Mouse (Mus musculus) heart, embryonic 13.5 days (tissue): ENCODE results near the gene Nudt1. TPM values are rescaled to one million over a fixed set of nuclear protein-coding genes. Genes with fewer than 3 reads are reported as not detected.

Experiments used
- ATAC-seq: fragments of 200-750 bp; cut with Nextera tagmentation; 2 replicates; pipeline ENCODE4 v1.8.0; 2017; ENCODE audit warnings: moderate TSS enrichment; ENCODE audit not compliant: insufficient number of reproducible peaks, low FRiP score, low TSS enrichment; ENCODE audit errors: extremely low read depth
- H3K27ac ChIP-seq: fragments of 300-500 bp; sonication (generic); replicated peaks from 2 replicates; pipeline ENCODE4 v1.5.1; 2015; ENCODE audit warnings: moderate library complexity, mild to moderate bottlenecking, inconsistent platforms
- H3K27me3 ChIP-seq: fragments of 300-500 bp; sonication (generic); replicated peaks from 2 replicates; pipeline ENCODE4 v1.6.1; 2015; ENCODE audit warnings: mild to moderate bottlenecking, inconsistent platforms
- H3K36me3 ChIP-seq: fragments of 300-500 bp; sonication (generic); 2 replicates; pipeline ENCODE4 v1.6.1; 2015; ENCODE audit warnings: mild to moderate bottlenecking, inconsistent platforms
- H3K4me1 ChIP-seq: fragments of 300-500 bp; sonication (generic); 2 replicates; pipeline ENCODE4 v1.6.1; 2015; ENCODE audit warnings: inconsistent platforms
- H3K4me2 ChIP-seq: fragments of 300-500 bp; sonication (generic); 2 replicates; pipeline ENCODE4 v1.6.1; 2015; ENCODE audit warnings: inconsistent platforms, mild to moderate bottlenecking, moderate library complexity
- H3K4me3 ChIP-seq: fragments of 300-500 bp; sonication (generic); 2 replicates; pipeline ENCODE4 v1.5.1; 2015; ENCODE audit warnings: moderate library complexity, mild to moderate bottlenecking, inconsistent platforms
- H3K9ac ChIP-seq: fragments of 300-500 bp; sonication (generic); 2 replicates; pipeline ENCODE4 v1.6.1; 2015; ENCODE audit warnings: inconsistent platforms, mild to moderate bottlenecking, moderate library complexity
- H3K9me3 ChIP-seq: fragments of 300-500 bp; sonication (generic); 2 replicates; pipeline ENCODE4 v1.6.1; 2016; ENCODE audit warnings: inconsistent platforms
- WGBS: fragments of 180-500 bp; shearing (Covaris S2); methylation state at CpG from one replicate; pipeline ENCODE4 v1.1.7; 2015; ENCODE audit warnings: mixed read lengths; 5-methylcytosine and 5-hydroxymethylcytosine counted together
- polyA plus RNA-seq: library from polyadenylated mRNA; unstranded; fragments of >200 nt; fragmentation: Nextera tagmentation; extraction: Ambion mirVana; gene quantifications from 2 replicates; pipeline ENCODE4 v1.2.1, GENCODE M21; 2015

The Nudt1 gene
- polyA plus RNA-seq, 1 experiment from 2014 or later = 28.2 TPM

- H3K27ac ChIP-seq = peak overlapping the region; percentile 58
- peak overlapping the region; percentile 37; the same call in 1 of the 2 replicates for H3K9ac ChIP-seq
- no peak overlapping the region for H3K4me3 ChIP-seq
- H3K4me2 ChIP-seq = peak overlapping the region; percentile 22
- peaks cover 38% of the 10 kb centered on the region for H3K4me1 ChIP-seq
- H3K36me3 ChIP-seq = peaks cover 84% of the 10 kb centered on the region
- no peaks in the 10 kb centered on the region for H3K9me3 ChIP-seq
- 57% methylated on average over 14 of the region's 14 CpGs for WGBS
- ATAC-seq = no peak
- H3K27me3 ChIP-seq = no peaks in the 10 kb centered on the region
Measured at GRCm38 (mm10) chr5:140307602-140308001, 13.9 kb upstream of the Nudt1 start.

GRCm38 (mm10) chr5:140316716-140317115 lies 4.7 kb upstream of the Nudt1 start:
- Histone ChIP-seq H3K9ac (0 out of 2 replicates have a peak overlapping the region, but pooled peaks have one; percentile 28), H3K9me3 (no peaks in the 10 kb centered on the region), H3K27me3 (no peaks in the 10 kb centered on the region), H3K27ac (no peak overlapping the region), H3K4me2 (no peak overlapping the region), H3K4me3 (no peak overlapping the region), H3K4me1 (peaks cover 29% of the 10 kb centered on the region), H3K36me3 (peaks cover 36% of the 10 kb centered on the region)
- ATAC-seq = no peak
- WGBS = 71% methylated on average over 3 of the region's 3 CpGs

- 2% methylated on average over 17 of the region's 17 CpGs for WGBS
- peaks cover 33% of the 10 kb centered on the region for H3K4me1 ChIP-seq
- H3K36me3 ChIP-seq = peaks cover 10% of the 10 kb centered on the region; the same call in 1 of the 2 replicates
Measured at GRCm38 (mm10) chr5:140321756-140322575, 510 bp downstream of the Nudt1 start.

GRCm38 (mm10) chr5:140324058-140324457 lies 2.6 kb downstream of the Nudt1 start:
- Histone ChIP-seq H3K4me2 (no peak overlapping the region), H3K9me3 (no peaks in the 10 kb centered on the region), H3K36me3 (peaks cover 29% of the 10 kb centered on the region), H3K27ac (no peak overlapping the region), H3K9ac (no peak overlapping the region), H3K4me3 (no peak overlapping the region), H3K27me3 (no peaks in the 10 kb centered on the region), H3K4me1 (peaks cover 25% of the 10 kb centered on the region)
- 76% methylated on average over 5 of the region's 5 CpGs for WGBS
- ATAC-seq = no peak

More at GRCm38 (mm10) chr5:140321756-140322575, 510 bp downstream of the Nudt1 start:
- Histone ChIP-seq H3K27me3 (no peaks in the 10 kb centered on the region), H3K4me2 (peak overlapping the region; percentile 86), H3K4me3 (peak overlapping the region; percentile 96), H3K9ac (peak overlapping the region; percentile 99), H3K27ac (peak overlapping the region; percentile 83), H3K9me3 (no peaks in the 10 kb centered on the region)
- ATAC-seq = no peak

GRCm38 (mm10) chr5:140331615-140332512 lies 10.4 kb downstream of the Nudt1 start, which contains the start of gene Mrm2:
TSS of gene Mrm2 (minus strand) at chr5:140331898.
- WGBS = 2% methylated on average over 39 of the region's 39 CpGs
- peak within 1 kb of the TSS; percentile 94 for H3K9ac ChIP-seq

DNA sequence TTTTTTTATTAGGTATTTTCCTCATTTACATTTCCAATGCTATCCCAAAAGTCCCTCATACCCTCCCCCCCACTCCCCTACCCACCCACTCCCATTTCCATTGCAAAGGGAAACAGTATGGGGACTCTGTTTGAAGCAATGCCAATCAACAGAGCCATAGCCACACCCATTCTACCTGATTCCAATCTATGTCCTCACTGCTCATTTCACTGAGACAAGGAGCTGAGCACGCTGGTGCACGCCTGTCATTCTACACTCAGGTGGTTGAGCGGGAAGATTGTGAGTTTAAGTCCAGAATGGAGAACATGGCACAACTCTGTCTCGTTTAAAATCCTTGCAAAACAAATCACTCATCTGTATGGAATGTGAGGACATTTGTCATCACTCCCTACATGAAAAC lies 11.1 kb downstream of the Nudt1 start:
- peak overlapping the region; percentile 81 for H3K4me3 ChIP-seq

More at GRCm38 (mm10) chr5:140331615-140332512, 10.4 kb downstream of the Nudt1 start, which contains the start of gene Mrm2:
- H3K36me3 ChIP-seq = peaks cover 29% of the 10 kb centered on the region
- peak within 1 kb of the TSS; percentile 81 for H3K4me3 ChIP-seq
- H3K4me1 ChIP-seq = peaks cover 19% of the 10 kb centered on the region
- H3K9me3 ChIP-seq = no peaks in the 10 kb centered on the region
- H3K4me2 ChIP-seq = peak within 1 kb of the TSS; percentile 96
- peak within 1 kb of the TSS; percentile 88 for H3K27ac ChIP-seq
- ATAC-seq = peak; percentile 73
- no peaks in the 10 kb centered on the region for H3K27me3 ChIP-seq

GRCm38 (mm10) chr5:140333631-140334030 lies 12.2 kb downstream of the Nudt1 start:
- Histone ChIP-seq H3K9me3 (no peaks in the 10 kb centered on the region), H3K4me1 (peaks cover 19% of the 10 kb centered on the region), H3K4me3 (no peak overlapping the region), H3K4me2 (no peak overlapping the region), H3K36me3 (peaks cover 30% of the 10 kb centered on the region), H3K27me3 (no peaks in the 10 kb centered on the region), H3K27ac (no peak overlapping the region), H3K9ac (no peak overlapping the region)
- no peak for ATAC-seq
- 48% methylated on average over 2 of the region's 2 CpGs for WGBS

More for the DNA sequence above, 11.1 kb downstream of the Nudt1 start:
- H3K9ac ChIP-seq = peak overlapping the region; percentile 94; the same call in 1 of the 2 replicates
- H3K4me1 ChIP-seq = peaks cover 19% of the 10 kb centered on the region
- ATAC-seq = no peak
- peaks cover 30% of the 10 kb centered on the region for H3K36me3 ChIP-seq
- no peaks in the 10 kb centered on the region for H3K9me3 ChIP-seq
- peak overlapping the region; percentile 96 for H3K4me2 ChIP-seq
- no peaks in the 10 kb centered on the region for H3K27me3 ChIP-seq
- no peak overlapping the region; the same call in 1 of the 2 replicates for H3K27ac ChIP-seq
- 55% methylated on average over 4 of the region's 4 CpGs for WGBS

GRCm38 (mm10) chr5:140336680-140337079 lies 15.2 kb downstream of the Nudt1 start:
- 74% methylated on average over 1 of the region's 1 CpGs for WGBS
- ATAC-seq = no peak
- peaks cover 8% of the 10 kb centered on the region for H3K4me1 ChIP-seq

DNA sequence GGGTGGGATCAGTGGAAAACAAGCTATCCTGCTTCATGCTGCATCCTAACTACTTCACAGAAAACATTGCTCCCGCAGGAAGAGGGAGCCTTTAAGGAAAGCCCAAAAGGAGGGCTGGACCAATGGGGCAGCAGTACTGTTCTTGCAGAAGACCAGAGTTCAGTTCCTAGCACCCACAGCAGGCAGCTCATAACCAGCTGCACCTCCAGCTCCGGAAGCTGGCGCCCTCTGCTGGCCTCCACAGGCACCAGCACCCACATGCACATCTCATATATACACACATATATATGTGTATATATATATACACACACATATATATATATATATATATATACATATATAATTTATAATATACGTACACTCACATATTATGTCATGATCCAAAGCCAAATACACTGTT lies 17.3 kb downstream of the Nudt1 start:
- no peak overlapping the region for H3K4me2 ChIP-seq
- 87% methylated on average over 4 of the region's 4 CpGs for WGBS
- no peaks in the 10 kb centered on the region for H3K27me3 ChIP-seq
- H3K27ac ChIP-seq = no peak overlapping the region
- no peak overlapping the region for H3K9ac ChIP-seq
- ATAC-seq = no peak
- H3K4me1 ChIP-seq = no peaks in the 10 kb centered on the region
- H3K36me3 ChIP-seq = peaks cover 57% of the 10 kb centered on the region
- H3K9me3 ChIP-seq = 0 out of 2 replicates have a peak, but pooled peaks cover 2% of the 10 kb centered on the region
- no peak overlapping the region for H3K4me3 ChIP-seq

More at GRCm38 (mm10) chr5:140336680-140337079, 15.2 kb downstream of the Nudt1 start:
- Histone ChIP-seq H3K27me3 (no peaks in the 10 kb centered on the region), H3K9me3 (0 out of 2 replicates have a peak, but pooled peaks cover 2% of the 10 kb centered on the region), H3K27ac (no peak overlapping the region), H3K4me2 (no peak overlapping the region), H3K4me3 (no peak overlapping the region), H3K36me3 (peaks cover 45% of the 10 kb centered on the region), H3K9ac (no peak overlapping the region)

DNA sequence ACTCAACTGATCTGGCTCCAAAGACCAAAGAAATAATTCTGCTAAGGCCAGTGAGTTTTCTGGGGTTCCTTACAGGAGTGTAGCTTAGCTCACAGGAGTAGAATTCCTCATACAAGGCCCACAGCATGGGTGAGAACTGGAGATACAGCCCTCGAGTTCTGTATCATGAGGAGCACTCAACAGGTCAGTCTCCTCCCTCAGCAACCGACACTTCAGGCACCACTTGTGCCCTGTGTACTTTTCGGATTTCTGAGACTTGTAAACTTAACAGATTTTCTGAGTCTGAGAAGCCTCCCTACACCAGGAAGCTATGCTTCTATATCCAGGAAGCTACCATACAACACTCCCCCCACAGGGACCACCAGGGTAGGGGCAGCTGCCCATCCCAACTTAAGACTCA lies 18.4 kb downstream of the Nudt1 start:
- WGBS = 80% methylated on average over 3 of the region's 3 CpGs
- Histone ChIP-seq H3K9me3 (0 out of 2 replicates have a peak, but pooled peaks cover 2% of the 10 kb centered on the region), H3K27me3 (no peaks in the 10 kb centered on the region), H3K9ac (no peak overlapping the region), H3K4me2 (no peak overlapping the region), H3K27ac (no peak overlapping the region), H3K36me3 (peaks cover 67% of the 10 kb centered on the region), H3K4me3 (no peak overlapping the region), H3K4me1 (no peaks in the 10 kb centered on the region)
- no peak for ATAC-seq

DNA sequence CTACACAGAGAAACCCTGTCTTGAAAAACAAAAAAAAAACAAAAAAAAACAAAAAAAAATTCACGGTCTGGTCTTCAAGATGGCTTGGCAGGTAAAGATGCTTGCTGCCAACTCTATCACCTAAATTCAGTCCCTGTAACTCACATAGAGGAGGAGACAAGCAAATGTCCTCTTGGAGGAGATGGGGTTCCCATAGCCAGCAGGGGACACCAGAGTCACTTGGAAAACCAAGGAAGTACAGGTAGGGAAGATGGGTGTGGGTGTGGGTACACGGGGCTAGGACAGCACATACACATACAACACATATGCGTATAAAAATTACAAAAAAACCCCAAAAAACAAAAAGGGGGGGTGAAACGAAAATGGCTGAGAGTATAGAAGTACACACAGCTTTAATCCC lies 21.4 kb downstream of the Nudt1 start:
- H3K27me3 ChIP-seq = no peaks in the 10 kb centered on the region
- H3K4me3 ChIP-seq = no peak overlapping the region
- H3K9ac ChIP-seq = no peak overlapping the region
- no peak for ATAC-seq
- H3K4me1 ChIP-seq = no peaks in the 10 kb centered on the region
- 82% methylated on average over 4 of the region's 4 CpGs for WGBS
- H3K4me2 ChIP-seq = no peak overlapping the region
- no peak overlapping the region for H3K27ac ChIP-seq
- H3K9me3 ChIP-seq = 0 out of 2 replicates have a peak, but pooled peaks cover 2% of the 10 kb centered on the region
- peaks cover 82% of the 10 kb centered on the region for H3K36me3 ChIP-seq
